ENCODE assay signal across 13 mouse cellular contexts in the genomic region with DNA sequence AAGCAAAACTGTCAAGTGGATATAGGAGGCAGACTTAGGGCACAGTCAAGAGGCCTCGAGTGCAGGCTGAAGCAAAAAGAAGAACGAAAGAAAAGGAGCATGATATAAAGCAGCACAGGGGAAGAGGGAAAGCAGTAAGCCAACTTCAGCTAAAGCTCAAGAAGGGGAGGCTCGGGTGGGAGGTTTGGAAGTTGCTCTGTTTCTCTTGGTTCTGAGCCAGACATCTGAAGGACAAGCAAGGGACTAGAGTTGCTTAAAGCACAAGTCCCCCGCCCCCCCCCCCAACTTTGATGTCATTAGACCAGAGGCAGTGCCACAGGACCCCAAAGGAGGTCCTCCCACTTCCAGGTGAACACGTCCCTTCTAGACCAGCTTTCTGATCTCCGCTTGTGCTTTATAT.
"Had no signal": no experiment of that assay in that cellular context is flagged by ENCODE, and none has a peak within 500 bp of the region (broad histone marks: within the 10 kb centered on the region; RNA-seq: fewer than 3 reads in every experiment).

No protein-coding gene starts in this region.

- DNase-seq: kidney, postnatal 25 days; layer of hippocampus, postnatal 36 days; liver, embryonic 13.5 days; lung, adult 2 months; lung, postnatal 14 days; lung, postnatal 4 days; midbrain, embryonic 14.5 days; right cerebral cortex, adult 18-20 months; right cerebral cortex, postnatal 14 days; right cerebral cortex, postnatal 4 days; thymus, adult 2 months; thymus, postnatal 14 days; thymus, postnatal 4 days had no signal
